Mouse (Mus musculus) limb, embryonic 14.5 days (tissue): ENCODE measurements around the gene Tctn1. TPM values are rescaled to one million over a fixed set of nuclear protein-coding genes. Genes with fewer than 3 reads are reported as not detected.

Source experiments
- ATAC-seq: fragments of 200-750 bp; cut with Nextera tagmentation; 2 replicates; pipeline ENCODE4 v1.8.0; 2017; ENCODE audit warnings: low read depth, moderate number of reproducible peaks, moderate TSS enrichment; ENCODE audit not compliant: low FRiP score
- DNase-seq: peaks from one replicate; pipeline ENCODE4 v3.0.0-alpha.2; 2015; ENCODE audit warnings: low spot score
- H3K27ac ChIP-seq: fragments of 300-500 bp; sonication (generic); replicated peaks from 2 replicates; pipeline ENCODE4 v1.5.1; 2014; ENCODE audit warnings: low read depth, mild to moderate bottlenecking, low read length, moderate library complexity, mixed read lengths
- H3K27me3 ChIP-seq: fragments of 300-500 bp; sonication (generic); 2 replicates; pipeline ENCODE4 v1.6.1; 2014; ENCODE audit warnings: low read length, mixed read lengths; ENCODE audit not compliant: control insufficient read depth, insufficient read depth
- H3K36me3 ChIP-seq: fragments of 300-500 bp; sonication (generic); 2 replicates; pipeline ENCODE4 v1.6.1; 2014; ENCODE audit warnings: mild to moderate bottlenecking, low read length, moderate library complexity, mixed read lengths; ENCODE audit not compliant: control insufficient read depth, insufficient read depth
- H3K4me1 ChIP-seq: fragments of 300-500 bp; sonication (generic); 2 replicates; pipeline ENCODE4 v1.6.1; 2014; ENCODE audit warnings: antibody characterized with exemption, low read length, mixed read lengths; ENCODE audit not compliant: control insufficient read depth, insufficient read depth
- H3K4me2 ChIP-seq: fragments of 300-500 bp; sonication (generic); replicated peaks from 2 replicates; pipeline ENCODE4 v1.6.1; 2014; ENCODE audit warnings: low read depth, mild to moderate bottlenecking, low read length, moderate library complexity; ENCODE audit not compliant: severe bottlenecking
- H3K4me3 ChIP-seq: fragments of 300-500 bp; sonication (generic); replicated peaks from 2 replicates; pipeline ENCODE4 v1.5.1; 2014; ENCODE audit warnings: low read length
- H3K9ac ChIP-seq: fragments of 300-500 bp; sonication (generic); 2 replicates; pipeline ENCODE4 v1.6.1; 2014; ENCODE audit warnings: mild to moderate bottlenecking, low read depth, low read length, moderate library complexity; ENCODE audit not compliant: severe bottlenecking
- H3K9me3 ChIP-seq: fragments of 300-500 bp; sonication (generic); 2 replicates; pipeline ENCODE4 v1.6.1; 2016; ENCODE audit warnings: low read length; ENCODE audit not compliant: control insufficient read depth
- POLR2A ChIP-seq: fragments of 200-500 bp; IDR thresholded peaks from 2 replicates; pipeline ENCODE4 v1.8.0; 2012; ENCODE audit warnings: inconsistent platforms, mild to moderate bottlenecking, moderate library complexity, borderline replicate concordance; ENCODE audit not compliant: insufficient read depth, insufficient read length; ENCODE audit errors: extremely low read depth
- WGBS: fragments of 180-500 bp; shearing (Covaris S2); extraction: QIAGEN DNeasy Blood & Tissue Kit; methylation state at CpG from one replicate; pipeline ENCODE4 v1.1.7; 2014; 5-methylcytosine and 5-hydroxymethylcytosine counted together
- polyA plus RNA-seq, 2 experiments: library from polyadenylated mRNA; depleted of rRNA in 1 of 2; stranded (reverse) in 1 of 2; unstranded in 1 of 2; fragments of >200 nt; fragmentation: Nextera tagmentation in 1 of 2; extraction: Ambion mirVana in 1 of 2; gene quantifications; 2 replicates each; pipeline versions ENCODE4 v1.2.1 to v1.2.3; 2012 to 2014

Gene Tctn1
- polyA plus RNA-seq, 2 experiments: 5.5 to 28.3 TPM

- 73% methylated on average over 6 of the region's 6 CpGs for WGBS
- H3K27ac ChIP-seq: no peak overlapping the region
- H3K4me3 ChIP-seq: no peak overlapping the region
- H3K36me3 ChIP-seq: peaks cover 68% of the 10 kb centered on the region
- H3K27me3 ChIP-seq: no peaks in the 10 kb centered on the region
- no peak for DNase-seq
- H3K9me3 ChIP-seq: no peaks in the 10 kb centered on the region
- no peak for TF ChIP-seq POLR2A
- no peak overlapping the region for H3K4me2 ChIP-seq
- ATAC-seq: no peak
- no peak overlapping the region for H3K9ac ChIP-seq
- peaks cover under 1% of the 10 kb centered on the region; the same call in 1 of the 2 replicates for H3K4me1 ChIP-seq
These were observed 6.1 kb downstream of the Tctn1 start for GRCm38 (mm10) chr5:122258027-122258741.

DNA sequence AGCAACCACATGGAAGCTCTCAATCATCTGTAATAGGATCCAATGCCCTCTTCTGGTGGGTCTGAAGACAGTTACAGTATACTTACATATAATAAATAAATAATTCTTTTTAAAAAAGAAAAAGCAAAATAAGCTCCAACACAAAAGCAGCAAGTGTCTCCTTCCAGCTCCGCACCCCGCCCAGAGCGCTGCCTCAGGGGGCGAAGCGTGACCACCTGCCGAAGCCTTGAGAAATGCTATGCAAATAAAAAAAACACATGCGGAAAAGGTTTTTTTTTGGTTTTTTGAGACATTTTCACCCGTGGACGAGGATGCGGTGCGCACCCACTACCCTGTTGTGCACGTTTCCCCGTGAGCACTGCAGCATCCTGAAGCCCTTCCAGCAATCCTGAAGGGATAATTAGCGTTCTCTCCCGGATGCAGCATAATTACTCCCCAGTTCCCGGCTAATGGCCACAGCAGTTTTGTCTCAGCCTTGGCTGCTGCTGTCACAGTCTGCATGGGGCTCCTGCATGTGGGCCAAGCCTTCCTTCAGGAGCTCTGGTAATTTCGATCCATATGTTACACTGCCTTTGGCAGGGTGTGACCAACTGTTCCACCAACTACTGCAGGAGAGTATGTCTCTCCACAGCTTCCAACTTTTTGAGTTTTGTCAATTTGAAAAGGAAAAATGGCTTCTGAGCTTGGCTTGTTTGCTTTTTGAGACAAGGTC lies 12.2 kb downstream of the Tctn1 start:
- ATAC-seq (no peak), DNase-seq (no peak)
- no peaks in the 10 kb centered on the region for H3K4me1 ChIP-seq
- H3K9ac ChIP-seq: no peak overlapping the region
- H3K9me3 ChIP-seq: no peaks in the 10 kb centered on the region
- peaks cover 66% of the 10 kb centered on the region for H3K36me3 ChIP-seq
- WGBS: 78% methylated on average over 17 of the region's 17 CpGs
- H3K27ac ChIP-seq: no peak overlapping the region
- TF ChIP-seq POLR2A: no peak
- no peak overlapping the region for H3K4me2 ChIP-seq
- H3K4me3 ChIP-seq: no peak overlapping the region
- no peaks in the 10 kb centered on the region for H3K27me3 ChIP-seq

- Histone ChIP-seq H3K4me2 (no peak overlapping the region), H3K27me3 (no peaks in the 10 kb centered on the region), H3K36me3 (peaks cover 40% of the 10 kb centered on the region), H3K9ac (no peak overlapping the region), H3K9me3 (no peaks in the 10 kb centered on the region), H3K27ac (no peak overlapping the region), H3K4me1 (no peaks in the 10 kb centered on the region), H3K4me3 (no peak overlapping the region)
- ATAC-seq (no peak), DNase-seq (no peak)
- WGBS: 81% methylated on average over 4 of the region's 4 CpGs
- TF ChIP-seq POLR2A: no peak
These were observed 15.0 kb downstream of the Tctn1 start for GRCm38 (mm10) chr5:122249281-122249680.

DNA sequence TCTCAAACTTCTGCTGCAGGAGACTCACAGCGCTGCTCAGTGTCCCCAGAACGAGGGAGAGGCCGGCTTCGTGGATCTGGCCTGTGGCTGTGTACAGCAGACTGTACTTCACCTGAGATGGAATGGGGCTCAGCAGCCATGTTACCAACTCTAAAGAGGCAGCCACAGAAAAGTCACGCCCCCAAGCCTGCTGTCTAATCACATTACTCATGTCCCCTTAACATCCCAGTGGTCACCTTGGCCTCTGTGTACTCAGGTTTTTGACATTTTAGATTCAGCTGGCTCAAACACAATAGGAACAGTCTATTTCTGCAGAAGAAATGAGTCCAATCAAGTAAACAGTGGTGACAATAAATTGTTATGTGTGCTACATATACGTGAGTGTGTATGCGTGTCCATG lies 16.3 kb downstream of the Tctn1 start:
- DNase-seq (no peak), ATAC-seq (no peak)
- Histone ChIP-seq H3K27me3 (no peaks in the 10 kb centered on the region), H3K9me3 (no peaks in the 10 kb centered on the region), H3K9ac (no peak overlapping the region), H3K4me3 (no peak overlapping the region), H3K36me3 (peaks cover 31% of the 10 kb centered on the region), H3K27ac (no peak overlapping the region), H3K4me1 (no peaks in the 10 kb centered on the region), H3K4me2 (no peak overlapping the region)
- TF ChIP-seq POLR2A: no peak
- 91% methylated on average over 7 of the region's 7 CpGs for WGBS

- Histone ChIP-seq H3K36me3 (peaks cover 32% of the 10 kb centered on the region), H3K27ac (no peak overlapping the region), H3K4me2 (no peak overlapping the region), H3K9me3 (no peaks in the 10 kb centered on the region), H3K4me3 (no peak overlapping the region), H3K27me3 (no peaks in the 10 kb centered on the region), H3K4me1 (no peaks in the 10 kb centered on the region), H3K9ac (no peak overlapping the region)
- no peak for DNase-seq
- ATAC-seq: no peak
- TF ChIP-seq POLR2A: no peak
- WGBS: 81% methylated on average over 11 of the region's 11 CpGs
These were observed 16.7 kb downstream of the Tctn1 start for GRCm38 (mm10) chr5:122247529-122247928.
